Mouse (Mus musculus) MEL (cell line): ENCODE results near the gene Ybx2. TPM values are rescaled to one million over a fixed set of nuclear protein-coding genes. Genes with fewer than 3 reads are reported as not detected.

Experiments used
- DNase-seq: peaks from one replicate; pipeline ENCODE4 v3.0.0; 2011; ENCODE audit warnings: low read depth, low spot score
- H3K27ac ChIP-seq: 2 replicates; pipeline ENCODE4 v1.5.1; 2012; ENCODE audit warnings: low read depth, mild to moderate bottlenecking, control low read depth, low read length, moderate library complexity; ENCODE audit not compliant: control insufficient read depth
- H3K27me3 ChIP-seq, 2 experiments: fragments of 150-350 bp in 1 of 2; sonication (generic) in 1 of 2; 2 replicates each; pipeline ENCODE4 v1.6.1; 2012; ENCODE audit warnings: low read length in 2 of 2, mild to moderate bottlenecking in 2 of 2, improper control_type of control experiment in 1 of 2, moderate library complexity in 1 of 2; ENCODE audit not compliant: insufficient read depth in 2 of 2, control insufficient read depth in 1 of 2
- H3K36me3 ChIP-seq, 2 experiments: 2 replicates each; pipeline ENCODE4 v1.6.1; 2012 to 2014; ENCODE audit warnings: low read length in 2 of 2, improper control_type of control experiment in 1 of 2, inconsistent platforms in 1 of 2, mild to moderate bottlenecking in 1 of 2; ENCODE audit not compliant: insufficient read depth in 2 of 2, control insufficient read depth in 1 of 2
- H3K4me1 ChIP-seq, 2 experiments: fragments of 150-350 bp in 1 of 2; sonication (generic) in 1 of 2; 2 replicates each; pipeline ENCODE4 v1.6.1; 2012; ENCODE audit warnings: low read length in 2 of 2, improper control_type of control experiment in 1 of 2, mild to moderate bottlenecking in 1 of 2; ENCODE audit not compliant: insufficient read depth in 2 of 2, control insufficient read depth in 1 of 2
- H3K4me3 ChIP-seq, 2 experiments: fragments of 150-350 bp in 1 of 2; sonication (generic) in 1 of 2; 2 replicates each; pipeline ENCODE4 v1.5.1; 2012; ENCODE audit warnings: low read depth in 2 of 2, low read length in 2 of 2, mild to moderate bottlenecking in 2 of 2, moderate library complexity in 2 of 2, control low read depth in 1 of 2, improper control_type of control experiment in 1 of 2; ENCODE audit not compliant: control insufficient read depth in 1 of 2, insufficient read depth in 1 of 2
- H3K79me2 ChIP-seq: 2 replicates; pipeline ENCODE4 v1.6.1; 2012; ENCODE audit warnings: mild to moderate bottlenecking, low read length, moderate library complexity; ENCODE audit not compliant: control insufficient read depth, poor library complexity, insufficient read depth
- H3K9ac ChIP-seq: 2 replicates; pipeline ENCODE4 v1.6.1; 2012; ENCODE audit warnings: low read depth, mild to moderate bottlenecking, control low read depth, low read length, moderate library complexity; ENCODE audit not compliant: control insufficient read depth, poor library complexity, severe bottlenecking
- H3K9me3 ChIP-seq: fragments of 150-350 bp; sonication (generic); replicated peaks from 2 replicates; pipeline ENCODE4 v1.6.1; 2012; ENCODE audit warnings: mild to moderate bottlenecking, low read length, improper control_type of control experiment, moderate library complexity; ENCODE audit not compliant: insufficient read depth
- BHLHE40 ChIP-seq: IDR thresholded peaks from 2 replicates; pipeline ENCODE4 v1.6.1; 2012; ENCODE audit warnings: low read depth, mild to moderate bottlenecking, inconsistent platforms, low read length, improper control_type of control experiment, borderline replicate concordance
- CHD1 ChIP-seq: IDR thresholded peaks from 2 replicates; pipeline ENCODE4 v1.6.1; 2012; ENCODE audit warnings: low read depth, mild to moderate bottlenecking, inconsistent platforms, low read length, improper control_type of control experiment
- CHD2 ChIP-seq: IDR thresholded peaks from 2 replicates; pipeline ENCODE4 v1.6.1; 2011; ENCODE audit warnings: low read length, improper control_type of control experiment
- CTCF ChIP-seq, 3 experiments: IDR thresholded peaks in 2 of 3; conservative IDR thresholded peaks in 1 of 3; 2 replicates each; pipeline ENCODE4 v1.5.1; 2011 to 2012; ENCODE audit warnings: low read length in 3 of 3, low read depth in 2 of 3, mild to moderate bottlenecking in 2 of 3, improper control_type of control experiment in 1 of 3, inconsistent platforms in 1 of 3, mixed read lengths in 1 of 3, moderate library complexity in 1 of 3; ENCODE audit not compliant: control insufficient read depth in 1 of 3, insufficient read depth in 1 of 3, poor library complexity in 1 of 3, severe bottlenecking in 1 of 3
- E2F4 ChIP-seq: IDR thresholded peaks from 2 replicates; pipeline ENCODE4 v1.6.1; 2011; ENCODE audit warnings: low read depth, low read length, improper control_type of control experiment, borderline replicate concordance
- ELF1 ChIP-seq: IDR thresholded peaks from 2 replicates; pipeline ENCODE4 v1.6.1; 2014; ENCODE audit warnings: low read depth, mild to moderate bottlenecking, inconsistent platforms, low read length, improper control_type of control experiment, moderate library complexity
- EP300 ChIP-seq, 2 experiments: IDR thresholded peaks; 2 replicates each; pipeline ENCODE4 v1.6.1; 2011; ENCODE audit warnings: improper control_type of control experiment in 2 of 2, low read length in 2 of 2, low read depth in 1 of 2, mild to moderate bottlenecking in 1 of 2
- HCFC1 ChIP-seq: IDR thresholded peaks from 2 replicates; pipeline ENCODE4 v1.6.1; 2012; ENCODE audit warnings: low read depth, mild to moderate bottlenecking, inconsistent platforms, low read length, improper control_type of control experiment, moderate library complexity
- JUND ChIP-seq: IDR thresholded peaks from 2 replicates; pipeline ENCODE4 v1.6.1; 2011; ENCODE audit warnings: low read depth, mild to moderate bottlenecking, improper control_type of control experiment, low read length
- MAX ChIP-seq: IDR thresholded peaks from 2 replicates; pipeline ENCODE4 v1.6.1; 2011; ENCODE audit warnings: low read length, improper control_type of control experiment
- MAZ ChIP-seq: IDR thresholded peaks from 2 replicates; pipeline ENCODE4 v1.6.1; 2012; ENCODE audit warnings: low read depth, mild to moderate bottlenecking, inconsistent platforms, low read length, improper control_type of control experiment
- MXI1 ChIP-seq: IDR thresholded peaks from 2 replicates; pipeline ENCODE4 v1.6.1; 2011; ENCODE audit warnings: mild to moderate bottlenecking, low read depth, low read length, improper control_type of control experiment
- MYB ChIP-seq: IDR thresholded peaks from 2 replicates; pipeline ENCODE4 v1.6.1; 2011; ENCODE audit warnings: mild to moderate bottlenecking, low read depth, low read length, improper control_type of control experiment
- MYC ChIP-seq: IDR thresholded peaks from 2 replicates; pipeline ENCODE4 v1.6.1; 2011; ENCODE audit warnings: low read depth, mild to moderate bottlenecking, low read length, improper control_type of control experiment, moderate library complexity
- NELFE ChIP-seq: IDR thresholded peaks from 2 replicates; pipeline ENCODE4 v1.6.1; 2011; ENCODE audit warnings: low read depth, low read length, improper control_type of control experiment
- NRF1 ChIP-seq: IDR thresholded peaks from 2 replicates; pipeline ENCODE4 v1.6.1; 2014; ENCODE audit warnings: low read depth, mild to moderate bottlenecking, inconsistent platforms, low read length, improper control_type of control experiment, moderate library complexity; ENCODE audit not compliant: poor library complexity, insufficient read depth, severe bottlenecking
- POLR2A ChIP-seq, 2 experiments: IDR thresholded peaks; 2 replicates each; pipeline ENCODE4 v1.6.1; 2011 to 2012; ENCODE audit warnings: low read length in 2 of 2, mild to moderate bottlenecking in 2 of 2, control low read depth in 1 of 2, improper control_type of control experiment in 1 of 2, low read depth in 1 of 2, moderate library complexity in 1 of 2; ENCODE audit not compliant: control insufficient read depth in 1 of 2, insufficient read depth in 1 of 2, poor library complexity in 1 of 2
- POLR2AphosphoS2 ChIP-seq: IDR thresholded peaks from 2 replicates; pipeline ENCODE4 v1.6.1; 2011; ENCODE audit warnings: low read length, improper control_type of control experiment
- RCOR1 ChIP-seq: IDR thresholded peaks from 2 replicates; pipeline ENCODE4 v1.6.1; 2012; ENCODE audit warnings: low read depth, mild to moderate bottlenecking, inconsistent platforms, low read length, improper control_type of control experiment
- SIN3A ChIP-seq: IDR thresholded peaks from 2 replicates; pipeline ENCODE4 v1.6.1; 2012; ENCODE audit warnings: low read length, improper control_type of control experiment, inconsistent platforms
- TAL1 ChIP-seq: IDR thresholded peaks from 2 replicates; pipeline ENCODE4 v1.6.1; 2012; ENCODE audit warnings: mild to moderate bottlenecking, inconsistent platforms, low read length, moderate library complexity, mixed read lengths
- UBTF ChIP-seq: IDR thresholded peaks from 2 replicates; pipeline ENCODE4 v1.6.1; 2012; ENCODE audit warnings: low read depth, mild to moderate bottlenecking, inconsistent platforms, low read length, improper control_type of control experiment, moderate library complexity, borderline replicate concordance; ENCODE audit not compliant: insufficient read depth
- USF1 ChIP-seq: IDR thresholded peaks from 2 replicates; pipeline ENCODE4 v1.6.1; 2014; ENCODE audit warnings: low read depth, mild to moderate bottlenecking, inconsistent platforms, low read length, improper control_type of control experiment, moderate library complexity
- USF2 ChIP-seq, 2 experiments: IDR thresholded peaks; 2 replicates each; pipeline ENCODE4 v1.6.1; 2011 to 2012; ENCODE audit warnings: improper control_type of control experiment in 2 of 2, low read length in 2 of 2, borderline replicate concordance in 1 of 2, inconsistent platforms in 1 of 2, low read depth in 1 of 2, mild to moderate bottlenecking in 1 of 2; ENCODE audit not compliant: insufficient read depth in 1 of 2
- ZKSCAN1 ChIP-seq: IDR thresholded peaks from 2 replicates; pipeline ENCODE4 v1.6.1; 2012; ENCODE audit warnings: low read depth, mild to moderate bottlenecking, inconsistent platforms, low read length, improper control_type of control experiment, moderate library complexity
- ZMIZ1 ChIP-seq: IDR thresholded peaks from 2 replicates; pipeline ENCODE4 v1.6.1; 2012; ENCODE audit warnings: low read depth, mild to moderate bottlenecking, inconsistent platforms, low read length, improper control_type of control experiment, moderate library complexity
- ZNF384 ChIP-seq: IDR thresholded peaks from 2 replicates; pipeline ENCODE4 v1.6.1; 2012; ENCODE audit warnings: low read depth, mild to moderate bottlenecking, inconsistent platforms, low read length, improper control_type of control experiment
- polyA plus RNA-seq, 2 experiments: library from polyadenylated mRNA; stranded (reverse) in 1 of 2; unstranded in 1 of 2; fragments of >175 nt in 1 of 2; fragments of >200 nt in 1 of 2; gene quantifications; 2 replicates each; pipeline versions ENCODE4 v1.2.1 to v1.2.4; 2012; ENCODE audit warnings: low replicate concordance in 2 of 2, low read depth in 1 of 2; ENCODE audit not compliant: insufficient read length in 2 of 2, insufficient read depth in 1 of 2, missing spikeins in 1 of 2
- total RNA-seq: library from RNA; depleted of rRNA; stranded (reverse); fragments of 300-350 nt; gene quantifications from 2 replicates; pipeline ENCODE4 v1.2.3, GENCODE M21; 2012; rRNA removed

The Ybx2 gene
- total RNA-seq: 0.33 and 0.50 TPM in 2 replicates
- polyA plus RNA-seq: under 1 TPM in 1 of 2 experiments, not detected in 1; 0.92 TPM

GRCm38 (mm10) chr11:69935137-69935879, at the start of gene Ybx2:
TSS of gene Ybx2 (plus strand) at chr11:69935796.
- H3K36me3 ChIP-seq: peaks cover 0 to 25% of the 10 kb centered on the region in 2 experiments; a peak in 2 of 4 replicates
- peak; percentile 93 for DNase-seq
- peak; percentile 23; the same call in 1 of the 2 replicates for TF ChIP-seq CHD2
- TF ChIP-seq POLR2AphosphoS2: no peak
- 0 out of 2 replicates have a peak, but pooled peaks have one; percentile 16 for TF ChIP-seq RCOR1
- no peak for TF ChIP-seq TAL1
- no peak for TF ChIP-seq CHD1
- peak; percentile 71 for TF ChIP-seq SIN3A
- peak; percentile 36; the same call in 1 of the 2 replicates for TF ChIP-seq MYB
- TF ChIP-seq NELFE: peak; percentile 33; the same call in 1 of the 2 replicates
- TF ChIP-seq BHLHE40: no peak
- peak in 1 of 3 experiments; percentile 20; a peak in 1 of 6 replicates for TF ChIP-seq CTCF (IDR thresholded peaks at IDR 0.05 in 2 of 3, conservative IDR thresholded peaks at IDR 0.05 in 1 of 3; ENCODE audit: control insufficient read depth in 1 of 3, insufficient read depth in 1 of 3, low read depth in 2 of 3, low read length in 3 of 3, poor library complexity in 1 of 3, severe bottlenecking in 1 of 3)
- peak; percentile 74 for TF ChIP-seq MXI1
- TF ChIP-seq HCFC1: peak; percentile 65
- no peak for TF ChIP-seq ZNF384
- no peak for TF ChIP-seq MYC
- peak; percentile 76; the same call in 1 of the 2 replicates for TF ChIP-seq E2F4
- peak in 1 of 2 experiments; percentile 24; a peak in 1 of 4 replicates for TF ChIP-seq EP300 (IDR thresholded peaks at IDR 0.05; ENCODE audit: low read depth in 1 of 2, low read length in 2 of 2)
- peak; percentile 32; the same call in 1 of the 2 replicates for TF ChIP-seq NRF1
- peak; percentile 83 for TF ChIP-seq MAZ
- peak; percentile 76 to 95; a peak in 3 of 4 replicates for TF ChIP-seq USF2 (IDR thresholded peaks at IDR 0.05; ENCODE audit: borderline replicate concordance in 1 of 2, insufficient read depth in 1 of 2, low read depth in 1 of 2, low read length in 2 of 2)
- TF ChIP-seq ZMIZ1: no peak
- TF ChIP-seq ELF1: no peak
- peak; percentile 100 for TF ChIP-seq USF1
- peak; percentile 32 to 43; a peak in 1 of 4 replicates for TF ChIP-seq POLR2A (IDR thresholded peaks at IDR 0.05; ENCODE audit: control insufficient read depth in 1 of 2, insufficient read depth in 1 of 2, low read depth in 1 of 2, low read length in 2 of 2, poor library complexity in 1 of 2)
- no peak for TF ChIP-seq JUND
- no peak for TF ChIP-seq ZKSCAN1
- TF ChIP-seq MAX: peak; percentile 78
- no peak for TF ChIP-seq UBTF
- peak within 1 kb of the TSS; percentile 57 to 60 for H3K4me3 ChIP-seq
- H3K79me2 ChIP-seq: no peaks in the 10 kb centered on the region
- peaks cover 0 to 2% of the 10 kb centered on the region in 2 experiments; a peak in 1 of 4 replicates for H3K27me3 ChIP-seq
- peaks cover 5 to 23% of the 10 kb centered on the region in 2 experiments; a peak in 2 of 4 replicates for H3K4me1 ChIP-seq
- peak within 1 kb of the TSS; percentile 66 for H3K9ac ChIP-seq
- H3K9me3 ChIP-seq: no peaks in the 10 kb centered on the region
- peak within 1 kb of the TSS; percentile 42 for H3K27ac ChIP-seq
